Mouse (Mus musculus) adipocyte (in vitro differentiated cells): ENCODE measurements around the gene Zfp507.
A peak's percentile ranks its signal among the peaks of the same experiment; 100 is the strongest.

Source experiments
- DNase-seq: peaks from one replicate; pipeline ENCODE4 v3.0.0-alpha.2; 2016; ENCODE audit warnings: low spot score

Gene Zfp507

GRCm38 (mm10) chr7:35802906-35803595, at the start of gene Zfp507:
Gene Zfp507 (minus strand): TSS chr7:35803003.
- DNase-seq, result peak; percentile 82

- no peak for DNase-seq
These were observed 47.6 kb upstream of the Zfp507 start for GRCm38 (mm10) chr7:35850426-35850825.

- DNase-seq, result no peak
These were observed 45.7 kb upstream of the Zfp507 start for GRCm38 (mm10) chr7:35848526-35848925.

- DNase-seq, result no peak
These were observed 37.7 kb upstream of the Zfp507 start for GRCm38 (mm10) chr7:35840504-35840903.

- DNase-seq, result no peak
These were observed 34.0 kb upstream of the Zfp507 start for GRCm38 (mm10) chr7:35836851-35837250.

GRCm38 (mm10) chr7:35836415-35836814, 33.6 kb upstream of the Zfp507 start:
- DNase-seq, result no peak

GRCm38 (mm10) chr7:35830119-35830518, 27.3 kb upstream of the Zfp507 start:
- DNase-seq, result no peak

GRCm38 (mm10) chr7:35823906-35824305, 21.1 kb upstream of the Zfp507 start:
- DNase-seq, result no peak

GRCm38 (mm10) chr7:35822320-35822719, 19.5 kb upstream of the Zfp507 start:
- no peak for DNase-seq

- no peak for DNase-seq
These were observed 18.6 kb upstream of the Zfp507 start for GRCm38 (mm10) chr7:35821357-35821756.

GRCm38 (mm10) chr7:35819486-35819885, 16.7 kb upstream of the Zfp507 start:
- no peak for DNase-seq

GRCm38 (mm10) chr7:35814759-35815551, 12.2 kb upstream of the Zfp507 start:
- no peak for DNase-seq

GRCm38 (mm10) chr7:35813306-35813705, 10.5 kb upstream of the Zfp507 start:
- DNase-seq, result no peak

- DNase-seq, result no peak
These were observed 7.9 kb upstream of the Zfp507 start for GRCm38 (mm10) chr7:35810736-35811135.

- no peak for DNase-seq
These were observed 1.4 kb upstream of the Zfp507 start for GRCm38 (mm10) chr7:35804206-35804605.

- peak; percentile 14 for DNase-seq
These were observed 450 bp downstream of the Zfp507 start for GRCm38 (mm10) chr7:35802201-35802905.

- no peak for DNase-seq
These were observed 6.7 kb downstream of the Zfp507 start for GRCm38 (mm10) chr7:35796123-35796522.

GRCm38 (mm10) chr7:35794145-35794664, 8.6 kb downstream of the Zfp507 start:
- no peak for DNase-seq

- DNase-seq, result no peak
These were observed 10.5 kb downstream of the Zfp507 start for GRCm38 (mm10) chr7:35792150-35792848.

GRCm38 (mm10) chr7:35790926-35791325, 11.9 kb downstream of the Zfp507 start:
- DNase-seq, result no peak

- DNase-seq, result peak; percentile 8
These were observed 12.6 kb downstream of the Zfp507 start for GRCm38 (mm10) chr7:35790201-35790600.

- DNase-seq, result no peak
These were observed 17.2 kb downstream of the Zfp507 start for GRCm38 (mm10) chr7:35785579-35785978.
